Mouse (Mus musculus): ENCODE measurements at regions not wholly inside any gene's neighbourhood (a gene's known extent, or its start where the extent isn't known, plus 50 kb on each side); places are given as distances from the start of the nearest gene placed in this dataset.

- no peak overlapping the region for H3K27ac ChIP-seq (replicated peaks; ENCODE audit: low read depth, low read length)
- no peaks in the 10 kb centered on the region for H3K27me3 ChIP-seq (ENCODE audit: control insufficient read depth, insufficient read depth, low read length)
- TF ChIP-seq POLR2A (IDR thresholded peaks at IDR 0.05; ENCODE audit: borderline replicate concordance, extremely low read depth, insufficient read depth, insufficient read length): no peak
- no peaks in the 10 kb centered on the region for H3K36me3 ChIP-seq (ENCODE audit: control insufficient read depth, insufficient read depth, low read length)
- no peak overlapping the region for H3K4me2 ChIP-seq (replicated peaks; ENCODE audit: low read depth, low read length, severe bottlenecking)
- no peaks in the 10 kb centered on the region for H3K4me1 ChIP-seq (ENCODE audit: control insufficient read depth, insufficient read depth, low read length)
- H3K9ac ChIP-seq (ENCODE audit: low read depth, low read length, severe bottlenecking): no peak overlapping the region
- 41% methylated on average over 8 of the region's 8 CpGs for WGBS
- no peak for DNase-seq (ENCODE audit: low spot score)
- H3K9me3 ChIP-seq (ENCODE audit: control insufficient read depth, low read length): peaks cover 10% of the 10 kb centered on the region
- ATAC-seq (ENCODE audit: low FRiP score, low read depth): no peak
- no peak overlapping the region for H3K4me3 ChIP-seq (replicated peaks; ENCODE audit: low read length)
Observed at GRCm38 (mm10) chr10:17395495-17396224, 327.4 kb upstream of the Cited2 start.

GRCm38 (mm10) chr10:17403899-17404298 is 319.1 kb upstream of the Cited2 start:
- Histone ChIP-seq H3K4me2 (replicated peaks; ENCODE audit: low read depth, low read length, severe bottlenecking) (no peak overlapping the region), H3K9ac (ENCODE audit: low read depth, low read length, severe bottlenecking) (no peak overlapping the region), H3K27ac (replicated peaks; ENCODE audit: low read depth, low read length) (no peak overlapping the region), H3K9me3 (ENCODE audit: control insufficient read depth, low read length) (no peaks in the 10 kb centered on the region), H3K27me3 (ENCODE audit: control insufficient read depth, insufficient read depth, low read length) (no peaks in the 10 kb centered on the region), H3K4me1 (ENCODE audit: control insufficient read depth, insufficient read depth, low read length) (no peaks in the 10 kb centered on the region), H3K36me3 (ENCODE audit: control insufficient read depth, insufficient read depth, low read length) (no peaks in the 10 kb centered on the region), H3K4me3 (replicated peaks; ENCODE audit: low read length) (no peak overlapping the region)
- ATAC-seq (ENCODE audit: low FRiP score, low read depth) (no peak), DNase-seq (ENCODE audit: low spot score) (no peak)
- TF ChIP-seq POLR2A (IDR thresholded peaks at IDR 0.05; ENCODE audit: borderline replicate concordance, extremely low read depth, insufficient read depth, insufficient read length): no peak

- DNase-seq (ENCODE audit: low spot score) (no peak), ATAC-seq (ENCODE audit: low FRiP score, low read depth) (no peak)
- Histone ChIP-seq H3K4me1 (ENCODE audit: control insufficient read depth, insufficient read depth, low read length) (no peaks in the 10 kb centered on the region), H3K36me3 (ENCODE audit: control insufficient read depth, insufficient read depth, low read length) (no peaks in the 10 kb centered on the region), H3K9me3 (ENCODE audit: control insufficient read depth, low read length) (no peaks in the 10 kb centered on the region), H3K27ac (replicated peaks; ENCODE audit: low read depth, low read length) (no peak overlapping the region), H3K9ac (ENCODE audit: low read depth, low read length, severe bottlenecking) (no peak overlapping the region), H3K27me3 (ENCODE audit: control insufficient read depth, insufficient read depth, low read length) (no peaks in the 10 kb centered on the region), H3K4me3 (replicated peaks; ENCODE audit: low read length) (no peak overlapping the region), H3K4me2 (replicated peaks; ENCODE audit: low read depth, low read length, severe bottlenecking) (no peak overlapping the region)
- no peak for TF ChIP-seq POLR2A (IDR thresholded peaks at IDR 0.05; ENCODE audit: borderline replicate concordance, extremely low read depth, insufficient read depth, insufficient read length)
- WGBS: 43% methylated on average over 2 of the region's 2 CpGs
Observed at GRCm38 (mm10) chr10:17407854-17408606, 315.0 kb upstream of the Cited2 start.

GRCm38 (mm10) chr10:17408781-17409180 is 314.2 kb upstream of the Cited2 start:
- Histone ChIP-seq H3K36me3 (ENCODE audit: control insufficient read depth, insufficient read depth, low read length) (no peaks in the 10 kb centered on the region), H3K4me3 (replicated peaks; ENCODE audit: low read length) (no peak overlapping the region), H3K9ac (ENCODE audit: low read depth, low read length, severe bottlenecking) (no peak overlapping the region), H3K4me1 (ENCODE audit: control insufficient read depth, insufficient read depth, low read length) (no peaks in the 10 kb centered on the region), H3K4me2 (replicated peaks; ENCODE audit: low read depth, low read length, severe bottlenecking) (no peak overlapping the region), H3K27ac (replicated peaks; ENCODE audit: low read depth, low read length) (no peak overlapping the region), H3K27me3 (ENCODE audit: control insufficient read depth, insufficient read depth, low read length) (no peaks in the 10 kb centered on the region), H3K9me3 (ENCODE audit: control insufficient read depth, low read length) (no peaks in the 10 kb centered on the region)
- no peak for DNase-seq (ENCODE audit: low spot score)
- TF ChIP-seq POLR2A (IDR thresholded peaks at IDR 0.05; ENCODE audit: borderline replicate concordance, extremely low read depth, insufficient read depth, insufficient read length): no peak
- 76% methylated on average over 1 of the region's 1 CpGs for WGBS
- ATAC-seq (ENCODE audit: low FRiP score, low read depth): no peak

- no peaks in the 10 kb centered on the region for H3K36me3 ChIP-seq (ENCODE audit: control insufficient read depth, insufficient read depth, low read length)
- 73% methylated on average over 4 of the region's 4 CpGs for WGBS
Observed at GRCm38 (mm10) chr10:17411300-17411987, 311.6 kb upstream of the Cited2 start.

More at GRCm38 (mm10) chr10:17411300-17411987, 311.6 kb upstream of the Cited2 start:
- H3K27me3 ChIP-seq (ENCODE audit: control insufficient read depth, insufficient read depth, low read length): no peaks in the 10 kb centered on the region
- no peak overlapping the region for H3K4me3 ChIP-seq (replicated peaks; ENCODE audit: low read length)
- no peak overlapping the region for H3K4me2 ChIP-seq (replicated peaks; ENCODE audit: low read depth, low read length, severe bottlenecking)
- H3K9me3 ChIP-seq (ENCODE audit: control insufficient read depth, low read length): no peaks in the 10 kb centered on the region
- no peak overlapping the region for H3K27ac ChIP-seq (replicated peaks; ENCODE audit: low read depth, low read length)
- DNase-seq (ENCODE audit: low spot score) (no peak), ATAC-seq (ENCODE audit: low FRiP score, low read depth) (no peak)
- TF ChIP-seq POLR2A (IDR thresholded peaks at IDR 0.05; ENCODE audit: borderline replicate concordance, extremely low read depth, insufficient read depth, insufficient read length): no peak
- no peaks in the 10 kb centered on the region for H3K4me1 ChIP-seq (ENCODE audit: control insufficient read depth, insufficient read depth, low read length)
- no peak overlapping the region for H3K9ac ChIP-seq (ENCODE audit: low read depth, low read length, severe bottlenecking)

Measured in limb, embryonic 14.5 days (tissue).